In genomic region chr12:76372881-76373818, GRCm38 (mm10) we compare ENCODE assay signal across 8 mouse cellular contexts. TPM values are rescaled to one million over a fixed set of nuclear protein-coding genes. Genes with fewer than 3 reads are reported as not detected.
DNase-seq lines count a peak whose midpoint lies in the region; ATAC-seq and TF ChIP-seq lines count a peak whose summit lies in the region.

No protein-coding gene starts in this region.

- H3K4me3 ChIP-seq in heart, embryonic 12.5 days, result peak overlapping the region; percentile 91; the same call in 1 of the 2 replicates
- H3K4me3 ChIP-seq in liver, postnatal 0 days (ENCODE audit: low read depth, low read length), result no peak overlapping the region; the same call in 1 of the 2 replicates

- intact Hi-C loops in heart, postnatal 14 days (cut with DNase I), result loop anchor here (10.0 kb wide), 1 partner anchor 102 kb away; no protein-coding TSS in a partner anchor

- no peaks in the 10 kb centered on the region for H3K9me3 ChIP-seq in heart, embryonic 12.5 days (replicated peaks)
- no peaks in the 10 kb centered on the region for H3K9me3 ChIP-seq in liver, postnatal 0 days (ENCODE audit: low read length)

- no peaks in the 10 kb centered on the region for H3K36me3 ChIP-seq in heart, embryonic 12.5 days
- no peaks in the 10 kb centered on the region for H3K36me3 ChIP-seq in liver, postnatal 0 days (replicated peaks; ENCODE audit: insufficient read depth, low read length)

- 63% methylated on average over 6 of the region's 7 CpGs for WGBS in heart, embryonic 12.5 days
- 63% methylated on average over 5 of the region's 7 CpGs for WGBS in liver, postnatal 0 days (ENCODE audit: insufficient replicate concordance)

- no peaks in the 10 kb centered on the region for H3K27me3 ChIP-seq in heart, embryonic 12.5 days (replicated peaks)
- no peaks in the 10 kb centered on the region for H3K27me3 ChIP-seq in liver, postnatal 0 days (ENCODE audit: insufficient read depth, low read length)

- peaks cover 61% of the 10 kb centered on the region for H3K4me1 ChIP-seq in heart, embryonic 12.5 days (replicated peaks)
- peaks cover 37% of the 10 kb centered on the region for H3K4me1 ChIP-seq in liver, postnatal 0 days (ENCODE audit: insufficient read depth)

- TF ChIP-seq CTCF in liver, postnatal 0 days (IDR thresholded peaks at IDR 0.05; ENCODE audit: low read depth), result peak; percentile 51

- no peak for TF ChIP-seq EP300 in liver, postnatal 0 days (IDR thresholded peaks at IDR 0.05; ENCODE audit: low read depth)

- no peak for DNase-seq in heart, postnatal 14 days
- DNase-seq in 3T3-L1 (ENCODE audit: low read depth, low spot score) (peak; percentile 59), R1 (ENCODE audit: low read depth, low spot score) (peak; percentile 83)
- DNase-seq in liver, postnatal 0 days, result peak; percentile 44
- no peak for DNase-seq in kidney, adult 11 months
- DNase-seq in cerebellum, adult 9-10 months, result no peak

- peak overlapping the region; percentile 93 for H3K4me2 ChIP-seq in heart, embryonic 12.5 days
- peak overlapping the region; percentile 96 for H3K4me2 ChIP-seq in liver, postnatal 0 days (ENCODE audit: low read depth, low read length)

- 0 out of 2 replicates have a peak overlapping the region, but pooled peaks have one; percentile 97 for H3K9ac ChIP-seq in heart, embryonic 12.5 days
- H3K9ac ChIP-seq in liver, postnatal 0 days (replicated peaks), result 0 out of 2 replicates have a peak overlapping the region, but pooled peaks have one; percentile 98

- H3K27ac ChIP-seq in heart, embryonic 12.5 days (ENCODE audit: poor library complexity, severe bottlenecking), result peak overlapping the region; percentile 9; the same call in 1 of the 2 replicates
- no peak overlapping the region; the same call in none of the 2 replicates for H3K27ac ChIP-seq in liver, postnatal 0 days (ENCODE audit: low read depth)

- no peak for ATAC-seq in heart, embryonic 12.5 days (ENCODE audit: insufficient number of reproducible peaks, low FRiP score)
- ATAC-seq in liver, postnatal 0 days, result no peak
- no peak for ATAC-seq in frontal cortex, adult (ENCODE audit: low TSS enrichment)

RNA-seq across cellular contexts. Expression of gene Zbtb1, which starts 3.1 kb away (rescaled TPM):
- polyA plus RNA-seq in heart, embryonic 12.5 days (2016; fragmentation: Nextera tagmentation; extraction: Ambion mirVana), result 9.9 and 10.4 TPM in 2 replicates
- 1 to 10 TPM; 5.0 to 5.2 TPM for total RNA-seq in heart, postnatal 14 days (2021)
- polyA plus RNA-seq in liver, postnatal 0 days (2015; fragmentation: Nextera tagmentation; extraction: Ambion mirVana), result 2.4 and 2.6 TPM in 2 replicates

RNA-seq across cellular contexts. Expression of gene Zbtb25, which starts 3.7 kb away (rescaled TPM):
- polyA plus RNA-seq in heart, embryonic 12.5 days (2016; fragmentation: Nextera tagmentation; extraction: Ambion mirVana), result 13.0 and 15.4 TPM in 2 replicates
- total RNA-seq in heart, postnatal 14 days (2021), result 1 to 10 TPM; 7.5 to 8.3 TPM
- 4.3 and 4.4 TPM in 2 replicates for polyA plus RNA-seq in liver, postnatal 0 days (2015; fragmentation: Nextera tagmentation; extraction: Ambion mirVana)

RNA-seq across cellular contexts. Expression of gene Hspa2, which starts 30.8 kb away (rescaled TPM):
- polyA plus RNA-seq in heart, embryonic 12.5 days (2016; fragmentation: Nextera tagmentation; extraction: Ambion mirVana), result 23.2 and 23.9 TPM in 2 replicates
- total RNA-seq in heart, postnatal 14 days (2021), result 10 to 100 TPM in 1 of 2 experiments, 1 to 10 TPM in 1; 9.7 to 10.7 TPM
- 1.9 and 2.5 TPM in 2 replicates for polyA plus RNA-seq in liver, postnatal 0 days (2015; fragmentation: Nextera tagmentation; extraction: Ambion mirVana)

RNA-seq across cellular contexts. Expression of gene Ppp1r36, which starts 44.2 kb away (rescaled TPM):
- polyA plus RNA-seq in heart, embryonic 12.5 days (2016; fragmentation: Nextera tagmentation; extraction: Ambion mirVana), result 2.8 and 3.8 TPM in 2 replicates
- under 1 TPM; 0.24 to 0.78 TPM for total RNA-seq in heart, postnatal 14 days (2021)
- polyA plus RNA-seq in liver, postnatal 0 days (2015; fragmentation: Nextera tagmentation; extraction: Ambion mirVana), result 0.15 and 0.18 TPM in 2 replicates

RNA-seq across cellular contexts. Expression of gene Akap5, which starts 48.5 kb away (rescaled TPM):
- 8.5 and 9.1 TPM in 2 replicates for polyA plus RNA-seq in heart, embryonic 12.5 days (2016; fragmentation: Nextera tagmentation; extraction: Ambion mirVana)
- 1 to 10 TPM; 2.2 to 3.5 TPM for total RNA-seq in heart, postnatal 14 days (2021)
- polyA plus RNA-seq in liver, postnatal 0 days (2015; fragmentation: Nextera tagmentation; extraction: Ambion mirVana), result 0.20 and 0.22 TPM in 2 replicates

Comparison
In these comparisons a context has a peak if more than half of its experiments do, and no peak if none do; other contexts are left out.
1. DNase-seq: peak in 3T3-L1 (single experiment), R1 (single experiment) and liver, postnatal 0 days (single experiment); none in heart, postnatal 14 days (0 of 2), kidney, adult 11 months (single experiment) and cerebellum, adult 9-10 months (single experiment).